ENCODE assay signal across 10 mouse cellular contexts in the genomic region with DNA sequence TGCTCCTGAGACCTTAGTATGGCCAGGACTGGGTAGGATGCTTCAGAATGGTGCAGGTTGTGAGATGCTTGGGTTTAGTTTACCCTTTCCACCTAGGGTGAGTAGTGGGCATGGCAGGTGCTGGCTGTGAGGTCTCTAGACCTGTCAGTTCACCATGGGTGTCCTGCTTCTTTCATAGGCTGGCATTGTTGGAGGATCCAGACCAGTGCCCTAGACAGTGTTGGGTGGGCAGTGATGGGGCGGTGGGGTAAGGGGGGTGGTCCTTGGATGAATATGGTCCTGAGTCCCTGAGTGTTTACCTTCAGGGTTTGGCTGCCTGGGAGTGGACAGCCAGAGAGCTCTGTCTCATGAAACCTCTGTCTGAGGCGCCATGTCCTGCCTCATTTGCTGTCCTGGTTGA. TPM values are rescaled to one million over a fixed set of nuclear protein-coding genes. Genes with fewer than 3 reads are reported as not detected.
DNase-seq lines count a peak whose midpoint lies in the region; ATAC-seq and TF ChIP-seq lines count a peak whose summit lies in the region.
"Had no signal": no experiment of that assay in that cellular context is flagged by ENCODE, and none has a peak within 500 bp of the region (broad histone marks: within the 10 kb centered on the region; RNA-seq: fewer than 3 reads in every experiment).

No protein-coding gene starts in this region.

- WGBS in kidney, embryonic 15.5 days: 57% methylated on average over 2 of the region's 2 CpGs
- WGBS in embryonic facial prominence, embryonic 13.5 days: 88% methylated on average over 2 of the region's 2 CpGs
- whole genome bisulfite sequencing in intestine, embryonic 14.5 days: 60% methylated on average over 2 of the region's 2 CpGs
- WGBS in midbrain, postnatal 0 days: 73% methylated on average over 2 of the region's 2 CpGs

- H3K9me3 ChIP-seq in kidney, embryonic 15.5 days (replicated peaks): no peaks in the 10 kb centered on the region
- H3K9me3 ChIP-seq in embryonic facial prominence, embryonic 13.5 days: no peaks in the 10 kb centered on the region
- no peaks in the 10 kb centered on the region for H3K9me3 ChIP-seq in intestine, embryonic 14.5 days (ENCODE audit: control insufficient read depth, low read length)
- H3K9me3 ChIP-seq in midbrain, postnatal 0 days (ENCODE audit: low read length): no peaks in the 10 kb centered on the region

- no peak for ATAC-seq in kidney, embryonic 15.5 days (replicated peaks; ENCODE audit: low FRiP score)
- no peak for ATAC-seq in embryonic facial prominence, embryonic 13.5 days (ENCODE audit: insufficient number of reproducible peaks, insufficient read depth, low FRiP score, low TSS enrichment, low read depth)
- no peak for ATAC-seq in intestine, embryonic 14.5 days (replicated peaks; ENCODE audit: low FRiP score, low TSS enrichment, low read depth)
- ATAC-seq in midbrain, postnatal 0 days (ENCODE audit: low FRiP score): no peak
- ATAC-seq: Patski had no signal

- no peak for DNase-seq in kidney, adult 9 months
- DNase-seq in intestine, embryonic 14.5 days (ENCODE audit: low spot score): no peak
- no peak for DNase-seq in midbrain, postnatal 0 days (ENCODE audit: low spot score)
- no peak for DNase-seq in layer of hippocampus, postnatal 25 days (ENCODE audit: extremely low spot score in 1 of 2, low spot score in 1 of 2)
- no peak for DNase-seq in testis, postnatal 10 days (ENCODE audit: low spot score)
- DNase-seq in urinary bladder, postnatal 10 days (ENCODE audit: low spot score): no peak

- no peak for TF ChIP-seq CTCF in midbrain, postnatal 0 days (IDR thresholded peaks at IDR 0.05)

- peak overlapping the region; percentile 100 for H3K27ac ChIP-seq in kidney, embryonic 15.5 days
- H3K27ac ChIP-seq in embryonic facial prominence, embryonic 13.5 days: peak overlapping the region; percentile 71
- H3K27ac ChIP-seq in intestine, embryonic 14.5 days (ENCODE audit: low read depth): peak overlapping the region; percentile 43
- H3K27ac ChIP-seq in midbrain, postnatal 0 days (ENCODE audit: low read depth, low read length): no peak overlapping the region

- peak overlapping the region; percentile 95 for H3K4me2 ChIP-seq in kidney, embryonic 15.5 days
- H3K4me2 ChIP-seq in embryonic facial prominence, embryonic 13.5 days: peak overlapping the region; percentile 99
- H3K4me2 ChIP-seq in intestine, embryonic 14.5 days (ENCODE audit: low read length): peak overlapping the region; percentile 96
- H3K4me2 ChIP-seq in midbrain, postnatal 0 days (ENCODE audit: low read depth, low read length, poor library complexity, severe bottlenecking): peak overlapping the region; percentile 93; the same call in 1 of the 2 replicates

- H3K4me1 ChIP-seq in kidney, embryonic 15.5 days: peaks cover 75% of the 10 kb centered on the region
- peaks cover 55% of the 10 kb centered on the region for H3K4me1 ChIP-seq in embryonic facial prominence, embryonic 13.5 days
- peaks cover 29% of the 10 kb centered on the region for H3K4me1 ChIP-seq in intestine, embryonic 14.5 days (replicated peaks; ENCODE audit: control insufficient read depth, insufficient read depth, low read length)
- peaks cover 27% of the 10 kb centered on the region for H3K4me1 ChIP-seq in midbrain, postnatal 0 days (ENCODE audit: insufficient read depth, low read length)

- H3K27me3 ChIP-seq in kidney, embryonic 15.5 days: no peaks in the 10 kb centered on the region
- no peaks in the 10 kb centered on the region for H3K27me3 ChIP-seq in embryonic facial prominence, embryonic 13.5 days
- no peaks in the 10 kb centered on the region for H3K27me3 ChIP-seq in intestine, embryonic 14.5 days (replicated peaks; ENCODE audit: control insufficient read depth, insufficient read depth, low read length)
- H3K27me3 ChIP-seq in midbrain, postnatal 0 days (ENCODE audit: insufficient read depth, low read length): no peaks in the 10 kb centered on the region
- H3K27me3 ChIP-seq: Patski had no signal

- peak overlapping the region; percentile 99 for H3K9ac ChIP-seq in kidney, embryonic 15.5 days
- peak overlapping the region; percentile 99 for H3K9ac ChIP-seq in embryonic facial prominence, embryonic 13.5 days
- H3K9ac ChIP-seq in intestine, embryonic 14.5 days (ENCODE audit: low read length): peak overlapping the region; percentile 35; the same call in 1 of the 2 replicates
- H3K9ac ChIP-seq in midbrain, postnatal 0 days (replicated peaks; ENCODE audit: low read length, poor library complexity, severe bottlenecking): no peak overlapping the region

- H3K4me3 ChIP-seq in kidney, embryonic 15.5 days (replicated peaks): peak overlapping the region; percentile 96
- H3K4me3 ChIP-seq in embryonic facial prominence, embryonic 13.5 days: peak overlapping the region; percentile 99
- peak overlapping the region; percentile 98 for H3K4me3 ChIP-seq in intestine, embryonic 14.5 days (ENCODE audit: low read depth, low read length)
- no peak overlapping the region; the same call in 1 of the 2 replicates for H3K4me3 ChIP-seq in midbrain, postnatal 0 days (ENCODE audit: low read depth, low read length)

- H3K36me3 ChIP-seq in kidney, embryonic 15.5 days: peaks cover 68% of the 10 kb centered on the region
- peaks cover 66% of the 10 kb centered on the region for H3K36me3 ChIP-seq in embryonic facial prominence, embryonic 13.5 days
- peaks cover 60% of the 10 kb centered on the region for H3K36me3 ChIP-seq in intestine, embryonic 14.5 days (ENCODE audit: control insufficient read depth, insufficient read depth, low read length)
- H3K36me3 ChIP-seq in midbrain, postnatal 0 days (ENCODE audit: insufficient read depth, low read length): peaks cover 39% of the 10 kb centered on the region

RNA-seq across cellular contexts. Expression of gene Ptbp1, which starts 3.7 kb away (rescaled TPM):
- 398 and 438 TPM in 2 replicates for polyA plus RNA-seq in kidney, embryonic 15.5 days (2015; fragmentation: Nextera tagmentation; extraction: Ambion mirVana)
- polyA plus RNA-seq in embryonic facial prominence, embryonic 13.5 days (2015; fragmentation: Nextera tagmentation; extraction: Ambion mirVana): 386 and 390 TPM in 2 replicates
- 286 and 291 TPM in 2 replicates for polyA plus RNA-seq in intestine, embryonic 14.5 days (2014; fragmentation: Nextera tagmentation; extraction: Ambion mirVana)
- 114 and 119 TPM in 2 replicates for total RNA-seq in midbrain, postnatal 0 days (2014; rRNA removed)
- polyA plus RNA-seq in midbrain, postnatal 0 days (2015; fragmentation: Nextera tagmentation; extraction: Ambion mirVana): 46.2 and 49.7 TPM in 2 replicates
- total RNA-seq in layer of hippocampus, postnatal 25 days (2021): 10 to 100 TPM; 44.0 to 66.0 TPM

RNA-seq across cellular contexts. Expression of gene Prtn3, which starts 16.4 kb away (rescaled TPM):
- polyA plus RNA-seq in kidney, embryonic 15.5 days (2015; fragmentation: Nextera tagmentation; extraction: Ambion mirVana): 7.4 and 8.3 TPM in 2 replicates
- polyA plus RNA-seq in embryonic facial prominence, embryonic 13.5 days (2015; fragmentation: Nextera tagmentation; extraction: Ambion mirVana): 7.3 and 8.5 TPM in 2 replicates
- 5.2 and 5.9 TPM in 2 replicates for polyA plus RNA-seq in intestine, embryonic 14.5 days (2014; fragmentation: Nextera tagmentation; extraction: Ambion mirVana)
- total RNA-seq in midbrain, postnatal 0 days (2014; rRNA removed): 5.9 and 7.5 TPM in 2 replicates
- polyA plus RNA-seq in midbrain, postnatal 0 days (2015; fragmentation: Nextera tagmentation; extraction: Ambion mirVana): 11.7 and 14.6 TPM in 2 replicates
- total RNA-seq in layer of hippocampus, postnatal 25 days (2021): 1 to 10 TPM; 1.1 to 1.4 TPM

RNA-seq across cellular contexts. Expression of gene Plppr3, which starts 16.5 kb away (rescaled TPM):
- polyA plus RNA-seq in kidney, embryonic 15.5 days (2015; fragmentation: Nextera tagmentation; extraction: Ambion mirVana): 62.1 and 74.5 TPM in 2 replicates
- polyA plus RNA-seq in embryonic facial prominence, embryonic 13.5 days (2015; fragmentation: Nextera tagmentation; extraction: Ambion mirVana): 126 and 138 TPM in 2 replicates
- 38.8 and 46.4 TPM in 2 replicates for polyA plus RNA-seq in intestine, embryonic 14.5 days (2014; fragmentation: Nextera tagmentation; extraction: Ambion mirVana)
- total RNA-seq in midbrain, postnatal 0 days (2014; rRNA removed): 494 and 539 TPM in 2 replicates
- polyA plus RNA-seq in midbrain, postnatal 0 days (2015; fragmentation: Nextera tagmentation; extraction: Ambion mirVana): 350 and 358 TPM in 2 replicates
- total RNA-seq in layer of hippocampus, postnatal 25 days (2021): 10 to 100 TPM; 32.4 to 34.4 TPM

RNA-seq across cellular contexts. Expression of gene Elane, which starts 28.2 kb away (rescaled TPM):
- 2.6 and 3.4 TPM in 2 replicates for polyA plus RNA-seq in kidney, embryonic 15.5 days (2015; fragmentation: Nextera tagmentation; extraction: Ambion mirVana)
- polyA plus RNA-seq in embryonic facial prominence, embryonic 13.5 days (2015; fragmentation: Nextera tagmentation; extraction: Ambion mirVana): 1.9 TPM in 1 of 2 replicates, not detected in the other
- polyA plus RNA-seq in intestine, embryonic 14.5 days (2014; fragmentation: Nextera tagmentation; extraction: Ambion mirVana): 0.55 TPM in 1 of 2 replicates, not detected in the other
- total RNA-seq in midbrain, postnatal 0 days (2014; rRNA removed): not detected in 2 replicates
- polyA plus RNA-seq in midbrain, postnatal 0 days (2015; fragmentation: Nextera tagmentation; extraction: Ambion mirVana): not detected in 2 replicates
- not detected for total RNA-seq in layer of hippocampus, postnatal 25 days (2021)
- total RNA-seq: layer of hippocampus, adult 18-20 months had no signal
- polyA plus RNA-seq: Patski had no signal

RNA-seq across cellular contexts. Expression of gene Cfd, which starts 32.8 kb away (rescaled TPM):
- not detected in 2 replicates for polyA plus RNA-seq in kidney, embryonic 15.5 days (2015; fragmentation: Nextera tagmentation; extraction: Ambion mirVana)
- polyA plus RNA-seq in embryonic facial prominence, embryonic 13.5 days (2015; fragmentation: Nextera tagmentation; extraction: Ambion mirVana): not detected in 2 replicates
- polyA plus RNA-seq in intestine, embryonic 14.5 days (2014; fragmentation: Nextera tagmentation; extraction: Ambion mirVana): not detected in 2 replicates
- not detected in 2 replicates for total RNA-seq in midbrain, postnatal 0 days (2014; rRNA removed)
- not detected in 2 replicates for polyA plus RNA-seq in midbrain, postnatal 0 days (2015; fragmentation: Nextera tagmentation; extraction: Ambion mirVana)
- not detected for total RNA-seq in layer of hippocampus, postnatal 25 days (2021)
- total RNA-seq: layer of hippocampus, adult 18-20 months had no signal
- polyA plus RNA-seq: Patski had no signal
